Mouse (Mus musculus): Measurements from ENCODE around the gene Vmn1r206. TPM values are rescaled to one million over a fixed set of nuclear protein-coding genes. Genes with fewer than 3 reads are reported as not detected.
"Not testable (repeated sequence)": the region's sequence is repeated elsewhere in the genome, so short reads cannot be mapped to it uniquely, and the experiment has no call there.

Vmn1r206 gene
- polyA plus RNA-seq (2016; fragmentation: Nextera tagmentation; extraction: Ambion mirVana), result not detected in 2 replicates

GRCm38 (mm10) chr13:22624151-22624550, at the start of gene Vmn1r206:
Gene Vmn1r206 (minus strand): TSS chr13:22624251.
- H3K4me2 ChIP-seq (replicated peaks); H3K36me3 ChIP-seq; H3K9me3 ChIP-seq (replicated peaks); H3K4me1 ChIP-seq; H3K27me3 ChIP-seq; H3K9ac ChIP-seq; H3K27ac ChIP-seq; H3K4me3 ChIP-seq; ATAC-seq (ENCODE audit: low FRiP score): not testable (repeated sequence)

- Histone ChIP-seq H3K27me3 (no peaks in the 10 kb centered on the region), H3K4me3 (no peak within 1 kb of the TSS), H3K27ac (no peak within 1 kb of the TSS), H3K9ac (no peak within 1 kb of the TSS), H3K4me2 (replicated peaks) (no peak within 1 kb of the TSS), H3K9me3 (replicated peaks) (no peaks in the 10 kb centered on the region), H3K4me1 (no peaks in the 10 kb centered on the region), H3K36me3 (no peaks in the 10 kb centered on the region)
- ATAC-seq (ENCODE audit: low FRiP score), result no peak
- 86% methylated on average over 3 of the region's 3 CpGs for WGBS
Observed at GRCm38 (mm10) chr13:22592900-22593299, 31.2 kb downstream of the Vmn1r206 start, which contains the start of gene Vmn1r205. Gene Vmn1r205 (minus strand): TSS chr13:22593000.

GRCm38 (mm10) chr13:22583336-22583735, 40.7 kb downstream of the Vmn1r206 start:
- WGBS, result 77% methylated on average over 14 of the region's 14 CpGs
- not testable (repeated sequence) for H3K4me2 ChIP-seq (replicated peaks)

GRCm38 (mm10) chr13:22574911-22575310, 49.1 kb downstream of the Vmn1r206 start:
- H3K4me1 ChIP-seq; H3K36me3 ChIP-seq; H3K4me2 ChIP-seq (replicated peaks); H3K9ac ChIP-seq; H3K27ac ChIP-seq; H3K27me3 ChIP-seq; H3K4me3 ChIP-seq; H3K9me3 ChIP-seq (replicated peaks); ATAC-seq (ENCODE audit: low FRiP score): not testable (repeated sequence)
- 71% methylated on average over 3 of the region's 3 CpGs for WGBS

More at GRCm38 (mm10) chr13:22583336-22583735, 40.7 kb downstream of the Vmn1r206 start:
- not testable (repeated sequence) for ATAC-seq (ENCODE audit: low FRiP score); H3K4me1 ChIP-seq; H3K27me3 ChIP-seq; H3K9ac ChIP-seq; H3K9me3 ChIP-seq (replicated peaks); H3K4me3 ChIP-seq; H3K27ac ChIP-seq; H3K36me3 ChIP-seq

Other genes with a start within 250 kb of the Vmn1r206 start
- not detected in 2 replicates for gene Vmn1r199, start 244.4 kb downstream of the Vmn1r206 start, polyA plus RNA-seq (2016; fragmentation: Nextera tagmentation; extraction: Ambion mirVana)
- not detected in 2 replicates for gene Vmn1r200, start 233.9 kb downstream of the Vmn1r206 start, polyA plus RNA-seq (2016; fragmentation: Nextera tagmentation; extraction: Ambion mirVana)
- not detected in 2 replicates for gene Vmn1r201, start 152.3 kb downstream of the Vmn1r206 start, polyA plus RNA-seq (2016; fragmentation: Nextera tagmentation; extraction: Ambion mirVana)
- not detected in 2 replicates for gene Vmn1r202, start 118.9 kb downstream of the Vmn1r206 start, polyA plus RNA-seq (2016; fragmentation: Nextera tagmentation; extraction: Ambion mirVana)
- gene Vmn1r203, start 106.1 kb downstream of the Vmn1r206 start, polyA plus RNA-seq (2016; fragmentation: Nextera tagmentation; extraction: Ambion mirVana), result not detected in 2 replicates
- not detected in 2 replicates for gene Vmn1r204, start 71.1 kb downstream of the Vmn1r206 start, polyA plus RNA-seq (2016; fragmentation: Nextera tagmentation; extraction: Ambion mirVana)
- not detected in 2 replicates for gene Vmn1r205, start 31.3 kb downstream of the Vmn1r206 start, polyA plus RNA-seq (2016; fragmentation: Nextera tagmentation; extraction: Ambion mirVana)
- gene Vmn1r207-ps, start 105.4 kb upstream of the Vmn1r206 start, polyA plus RNA-seq (2016; fragmentation: Nextera tagmentation; extraction: Ambion mirVana), result not detected in 2 replicates
- not detected in 2 replicates for gene Vmn1r208, start 153.1 kb upstream of the Vmn1r206 start, polyA plus RNA-seq (2016; fragmentation: Nextera tagmentation; extraction: Ambion mirVana)
- gene Vmn1r209, start 185.4 kb upstream of the Vmn1r206 start, polyA plus RNA-seq (2016; fragmentation: Nextera tagmentation; extraction: Ambion mirVana), result not detected in 2 replicates
- not detected in 2 replicates for gene Vmn1r210, start 207.1 kb upstream of the Vmn1r206 start, polyA plus RNA-seq (2016; fragmentation: Nextera tagmentation; extraction: Ambion mirVana)
- gene Vmn1r211, start 233.3 kb upstream of the Vmn1r206 start, polyA plus RNA-seq (2016; fragmentation: Nextera tagmentation; extraction: Ambion mirVana), result not detected in 2 replicates

Data from hindbrain, embryonic 12.5 days (tissue).